Mouse (Mus musculus) pancreas, adult 10 weeks (tissue): Measurements from ENCODE around the gene Tac4. TPM values are rescaled to one million over a fixed set of nuclear protein-coding genes. Genes with fewer than 3 reads are reported as not detected.

Experiments used
- polyA plus RNA-seq: library from polyadenylated mRNA; stranded (reverse); fragments of 350-450 nt; fragmentation: Illumina TruSeq; extraction: RNeasy Lipid Tissue Mini Kit (QIAGEN cat#74804); gene quantifications from one replicate; pipeline ENCODE4 v1.2.3, GENCODE M21; 2015; ENCODE audit warnings: low read depth, low replicate concordance; ENCODE audit not compliant: insufficient read depth

Gene Tac4
- polyA plus RNA-seq = not detected

GRCm38 (mm10) chr11:95261178-95261751 lies at the start of gene Tac4:
Tac4 (plus strand) TSS chr11:95261529.

GRCm38 (mm10) chr11:95310007-95310647 lies 48.8 kb downstream of the Tac4 start, which contains the start of gene Kat7:
Kat7 (minus strand) TSS chr11:95310246.

Other genes with a start within 250 kb of the Tac4 start
- 9.8 TPM for gene Pdk2, start 220.2 kb upstream of the Tac4 start, polyA plus RNA-seq
- gene Itga3, start 184.7 kb upstream of the Tac4 start, polyA plus RNA-seq = 9.4 TPM
- gene Dlx3, start 141.4 kb upstream of the Tac4 start, polyA plus RNA-seq = not detected
- gene Dlx4, start 115.3 kb upstream of the Tac4 start, polyA plus RNA-seq = not detected
- gene Kat7, start 48.7 kb downstream of the Tac4 start, polyA plus RNA-seq = 8.1 TPM
- 8.7 TPM for gene Fam117a, start 75.5 kb downstream of the Tac4 start, polyA plus RNA-seq
- 34.2 TPM for gene Slc35b1, start 123.2 kb downstream of the Tac4 start, polyA plus RNA-seq
- 31.2 TPM for gene Spop, start 152.6 kb downstream of the Tac4 start, polyA plus RNA-seq